Mouse (Mus musculus) adrenal gland, adult 10 weeks (tissue): ENCODE results near the gene Gm29423. TPM values are rescaled to one million over a fixed set of nuclear protein-coding genes. Genes with fewer than 3 reads are reported as not detected.

Experiments
- polyA plus RNA-seq: library from polyadenylated mRNA; stranded (reverse); fragments of 350-450 nt; fragmentation: Illumina TruSeq; extraction: RNeasy Lipid Tissue Mini Kit (QIAGEN cat#74804); gene quantifications from one replicate; pipeline ENCODE4 v1.2.3, GENCODE M21; 2014; ENCODE audit warnings: low read depth, low replicate concordance

The Gm29423 gene
- polyA plus RNA-seq = not detected

GRCm38 (mm10) chrY:70303187-70303586 is at the start of gene Gm29423, which contains the start of gene Gm29644:
Gm29423 (minus strand) TSS chrY:70303287.
Gm29644 (minus strand) TSS chrY:70303343.

GRCm38 (mm10) chrY:70273542-70273941 is 29.5 kb downstream of the Gm29423 start, which contains the start of gene Gm21118:
Gm21118 (minus strand) TSS chrY:70273642.

Other genes with a start within 250 kb of the Gm29423 start
- gene Gm21118, start 29.6 kb downstream of the Gm29423 start, polyA plus RNA-seq = not detected
- gene Gm29644, start 56 bp upstream of the Gm29423 start, polyA plus RNA-seq = not detected
- gene Gm20888, start 138.6 kb upstream of the Gm29423 start, polyA plus RNA-seq = not detected